Mouse (Mus musculus): ENCODE measurements around the gene Iqcj. TPM values are rescaled to one million over a fixed set of nuclear protein-coding genes. Genes with fewer than 3 reads are reported as not detected.

The Iqcj gene
- polyA plus RNA-seq, 1 experiment from 2014 or later = 0.41 TPM

DNA sequence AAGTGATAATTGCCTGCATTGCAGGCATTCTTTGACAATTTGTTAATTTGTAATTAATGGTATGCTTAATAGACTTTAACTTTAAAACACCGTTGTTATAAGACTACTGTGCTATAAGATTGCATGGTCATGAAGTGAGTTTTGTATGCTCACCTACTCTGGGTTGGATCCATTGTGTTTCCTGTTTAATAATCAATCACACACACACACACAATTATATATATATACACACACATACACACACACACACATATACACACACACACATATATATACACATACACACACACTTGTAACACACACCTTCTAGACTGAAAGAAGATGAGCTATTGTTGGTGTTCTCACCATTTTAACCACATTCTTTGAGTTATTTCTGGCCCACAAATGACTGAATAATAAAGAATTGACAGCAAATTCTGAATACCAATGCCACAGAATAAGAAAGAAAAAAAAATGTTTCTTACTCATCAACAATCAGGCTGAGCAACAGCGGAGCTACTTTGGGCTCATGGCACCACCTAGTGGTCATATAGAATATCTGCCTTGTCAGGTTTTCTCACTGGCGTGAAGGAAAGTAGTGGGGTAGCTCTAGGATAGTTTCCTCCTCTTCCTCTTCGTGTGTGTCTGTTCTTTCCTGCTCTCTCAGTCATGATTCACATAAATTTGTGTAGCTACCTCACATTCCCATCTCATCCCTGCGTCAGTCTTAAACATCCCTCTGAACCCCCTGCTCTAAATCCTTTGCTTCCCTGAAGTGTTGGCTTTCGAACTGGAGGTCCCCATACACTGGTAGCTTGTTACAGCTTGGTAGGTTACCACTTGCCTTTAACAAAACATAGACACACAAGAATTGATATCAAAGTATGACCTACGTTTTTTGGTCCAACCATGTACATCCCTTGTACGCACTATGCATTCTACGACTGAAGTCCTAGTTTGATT lies 153.7 kb downstream of the Iqcj start:
- no peak overlapping the region for H3K9ac ChIP-seq
- no peaks in the 10 kb centered on the region for H3K9me3 ChIP-seq (replicated peaks)
- H3K4me1 ChIP-seq = 0 out of 2 replicates have a peak, but pooled peaks cover 7% of the 10 kb centered on the region
- H3K36me3 ChIP-seq (ENCODE audit: poor library complexity, severe bottlenecking) = no peaks in the 10 kb centered on the region
- H3K4me3 ChIP-seq = no peak overlapping the region
- no peak overlapping the region for H3K4me2 ChIP-seq
- 51% methylated on average over 9 of the region's 9 CpGs for WGBS
- no peak overlapping the region for H3K27ac ChIP-seq
- ATAC-seq = peak; percentile 82
- 0 out of 2 replicates have a peak, but pooled peaks cover 3% of the 10 kb centered on the region for H3K27me3 ChIP-seq

DNA sequence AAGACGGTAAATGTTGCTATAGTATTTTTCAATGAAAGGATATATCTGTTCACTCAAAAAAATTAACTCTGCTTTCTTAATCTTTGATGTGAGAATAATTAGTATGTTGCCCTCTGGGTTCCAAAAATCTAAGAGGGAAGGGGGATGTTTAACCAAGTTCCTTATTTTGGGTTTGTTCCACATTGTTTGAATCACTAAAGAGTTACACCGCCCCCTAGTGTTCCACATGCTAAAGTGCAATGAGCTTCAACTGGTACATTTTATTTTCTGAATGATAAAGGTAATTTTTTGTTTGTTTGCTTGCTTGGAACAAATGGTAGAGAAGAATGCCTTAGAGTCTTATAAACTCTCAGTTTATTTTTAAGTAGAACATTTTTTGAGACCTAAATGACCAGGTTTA lies 161.5 kb downstream of the Iqcj start:
- H3K4me3 ChIP-seq = no peak overlapping the region
- WGBS = 48% methylated on average over 2 of the region's 2 CpGs
- H3K36me3 ChIP-seq (ENCODE audit: poor library complexity, severe bottlenecking) = no peaks in the 10 kb centered on the region
- H3K27me3 ChIP-seq = peaks cover 12% of the 10 kb centered on the region
- H3K9me3 ChIP-seq (replicated peaks) = no peaks in the 10 kb centered on the region
- no peak overlapping the region for H3K9ac ChIP-seq
- H3K4me2 ChIP-seq = no peak overlapping the region
- H3K4me1 ChIP-seq = no peaks in the 10 kb centered on the region
- no peak for ATAC-seq
- H3K27ac ChIP-seq = no peak overlapping the region

DNA sequence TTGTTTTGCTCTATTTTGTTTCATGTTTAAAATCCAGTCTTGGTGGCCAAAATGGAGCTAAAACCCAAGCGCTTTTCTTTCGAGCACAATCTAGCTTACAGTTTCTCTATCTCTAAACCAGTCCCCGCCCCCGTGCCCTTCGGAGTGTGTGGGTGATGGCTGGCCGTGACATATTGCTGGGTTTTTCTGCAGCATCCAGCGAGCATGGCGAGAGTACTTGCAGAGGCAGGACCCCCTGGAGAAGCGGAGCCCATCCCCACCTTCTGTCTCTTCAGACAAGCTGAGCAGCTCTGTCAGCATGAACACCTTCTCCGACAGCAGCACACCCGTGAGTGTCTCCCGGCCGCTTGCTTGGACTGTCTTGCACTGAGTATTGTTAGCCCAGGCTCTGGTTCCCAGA lies 163.1 kb downstream of the Iqcj start:
- Histone ChIP-seq H3K36me3 (ENCODE audit: poor library complexity, severe bottlenecking) (no peaks in the 10 kb centered on the region), H3K9ac (no peak overlapping the region), H3K4me3 (no peak overlapping the region), H3K9me3 (replicated peaks) (no peaks in the 10 kb centered on the region), H3K27ac (no peak overlapping the region), H3K4me2 (no peak overlapping the region), H3K4me1 (no peaks in the 10 kb centered on the region), H3K27me3 (peaks cover 12% of the 10 kb centered on the region)
- ATAC-seq = no peak
- 68% methylated on average over 13 of the region's 13 CpGs for WGBS

DNA sequence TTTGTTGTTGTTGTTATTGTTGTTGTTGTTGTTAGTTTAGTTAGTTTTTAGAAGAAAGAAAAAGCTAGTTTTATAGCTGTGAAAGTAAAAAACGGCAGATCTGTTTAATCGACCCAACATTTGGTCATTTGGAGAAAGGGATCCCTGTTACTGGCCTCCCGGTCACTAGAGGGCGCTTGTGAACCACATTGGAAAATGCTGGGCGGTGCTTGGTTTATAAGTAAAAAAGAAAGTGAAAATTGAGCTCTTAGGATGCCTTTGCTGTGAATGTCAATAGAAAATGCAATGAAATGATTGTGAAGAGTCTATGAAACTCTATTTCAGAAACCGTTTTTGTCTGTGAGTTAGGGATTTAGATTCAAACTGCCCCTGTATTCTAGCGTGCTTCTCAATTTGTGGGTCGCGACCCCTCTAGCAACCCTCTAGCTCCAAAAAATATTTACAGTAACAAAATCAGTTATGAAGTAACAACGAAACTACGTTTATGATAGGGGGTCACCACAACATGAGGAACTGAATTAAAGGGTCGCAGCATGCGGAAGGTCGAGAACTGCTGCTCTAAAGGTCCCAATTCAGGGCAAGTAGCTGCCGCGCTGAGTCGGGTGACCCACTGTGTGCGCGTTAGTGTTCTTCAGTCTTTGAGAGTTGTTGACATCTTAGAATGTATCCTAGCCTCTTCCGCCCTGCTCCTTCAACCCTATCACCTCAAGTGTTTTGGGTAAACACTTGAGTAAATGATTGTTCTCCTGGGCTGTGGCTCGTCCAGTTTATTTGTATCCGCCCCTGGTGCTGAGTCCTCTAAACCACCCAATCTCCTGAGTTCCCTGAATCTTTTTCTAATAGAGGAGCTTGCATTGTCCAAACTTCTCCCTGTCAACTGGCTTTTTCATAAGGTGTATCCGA lies 164.6 kb downstream of the Iqcj start:
- 58% methylated on average over 23 of the region's 23 CpGs for WGBS
- no peaks in the 10 kb centered on the region for H3K36me3 ChIP-seq (ENCODE audit: poor library complexity, severe bottlenecking)
- H3K27me3 ChIP-seq = peaks cover 12% of the 10 kb centered on the region
- no peaks in the 10 kb centered on the region for H3K4me1 ChIP-seq
- H3K9me3 ChIP-seq (replicated peaks) = no peaks in the 10 kb centered on the region
- H3K27ac ChIP-seq = no peak overlapping the region
- no peak for ATAC-seq
- 0 out of 2 replicates have a peak overlapping the region, but pooled peaks have one; percentile 9 for H3K4me3 ChIP-seq
- peak overlapping the region; percentile 45 for H3K4me2 ChIP-seq
- H3K9ac ChIP-seq = no peak overlapping the region

DNA sequence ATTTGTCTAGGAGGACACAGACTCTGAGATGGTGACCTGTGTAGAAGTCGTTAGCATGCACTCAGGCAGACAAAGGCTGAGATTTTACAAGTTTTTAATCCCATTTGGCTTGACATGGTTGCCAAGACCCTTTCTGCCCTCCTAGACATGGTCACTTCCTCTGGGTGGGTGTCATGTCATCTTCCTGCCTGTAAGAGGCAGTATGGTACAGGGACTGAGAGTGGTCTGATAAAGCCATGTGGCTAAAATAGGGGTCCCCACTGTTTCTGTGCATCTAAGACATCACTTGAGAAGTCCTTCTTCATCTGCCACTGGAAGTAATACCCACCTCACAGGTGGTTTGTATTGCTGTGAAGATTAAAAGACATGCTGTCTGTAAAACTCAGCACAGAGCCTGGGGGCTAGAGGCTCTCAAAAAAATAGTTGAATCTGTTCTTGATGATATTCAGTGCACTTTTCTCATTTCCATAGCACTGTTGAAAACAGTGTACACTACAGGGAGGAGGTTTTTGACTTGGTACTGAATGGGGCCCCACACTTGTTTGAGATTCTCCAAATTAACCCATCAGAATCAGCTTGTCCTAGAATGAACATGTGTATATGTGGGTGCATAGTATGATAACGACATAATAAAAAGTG lies 167.3 kb downstream of the Iqcj start:
- Histone ChIP-seq H3K27me3 (peaks cover 12% of the 10 kb centered on the region), H3K36me3 (ENCODE audit: poor library complexity, severe bottlenecking) (no peaks in the 10 kb centered on the region), H3K9me3 (replicated peaks) (no peaks in the 10 kb centered on the region), H3K27ac (no peak overlapping the region), H3K4me1 (no peaks in the 10 kb centered on the region), H3K4me3 (no peak overlapping the region), H3K4me2 (no peak overlapping the region), H3K9ac (no peak overlapping the region)
- ATAC-seq = peak; percentile 72
- WGBS = 37% methylated on average over 2 of the region's 2 CpGs

DNA sequence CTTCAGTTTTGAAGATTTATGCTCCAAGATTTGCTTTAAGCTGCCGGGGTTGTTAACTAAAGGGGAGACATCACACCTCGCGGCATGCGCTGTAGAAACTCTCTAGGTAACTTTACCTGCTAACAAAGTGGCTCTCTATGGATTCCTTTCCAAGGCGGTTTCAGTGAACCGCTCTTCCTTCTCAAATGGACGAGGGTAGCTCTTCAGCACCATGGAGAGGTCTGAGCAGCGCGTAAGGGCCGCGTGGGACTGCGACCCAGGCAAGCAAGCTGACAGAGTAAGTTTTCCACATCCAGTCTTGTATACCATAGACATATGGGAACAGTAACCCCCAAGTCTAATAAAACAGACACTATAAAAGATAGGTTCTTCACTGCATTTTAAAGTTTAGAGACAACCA lies 172.7 kb downstream of the Iqcj start, which contains the start of gene Schip1:
Gene Schip1 (plus strand): TSS at position 72 of the 400 bp plus-strand sequence.
- Histone ChIP-seq H3K27me3 (peaks cover 11% of the 10 kb centered on the region), H3K27ac (no peak within 1 kb of the TSS), H3K9me3 (replicated peaks) (no peaks in the 10 kb centered on the region), H3K4me1 (no peaks in the 10 kb centered on the region), H3K9ac (no peak within 1 kb of the TSS), H3K4me3 (no peak within 1 kb of the TSS), H3K4me2 (no peak within 1 kb of the TSS), H3K36me3 (ENCODE audit: poor library complexity, severe bottlenecking) (no peaks in the 10 kb centered on the region)
- WGBS = 41% methylated on average over 12 of the region's 12 CpGs
- no peak for ATAC-seq

DNA sequence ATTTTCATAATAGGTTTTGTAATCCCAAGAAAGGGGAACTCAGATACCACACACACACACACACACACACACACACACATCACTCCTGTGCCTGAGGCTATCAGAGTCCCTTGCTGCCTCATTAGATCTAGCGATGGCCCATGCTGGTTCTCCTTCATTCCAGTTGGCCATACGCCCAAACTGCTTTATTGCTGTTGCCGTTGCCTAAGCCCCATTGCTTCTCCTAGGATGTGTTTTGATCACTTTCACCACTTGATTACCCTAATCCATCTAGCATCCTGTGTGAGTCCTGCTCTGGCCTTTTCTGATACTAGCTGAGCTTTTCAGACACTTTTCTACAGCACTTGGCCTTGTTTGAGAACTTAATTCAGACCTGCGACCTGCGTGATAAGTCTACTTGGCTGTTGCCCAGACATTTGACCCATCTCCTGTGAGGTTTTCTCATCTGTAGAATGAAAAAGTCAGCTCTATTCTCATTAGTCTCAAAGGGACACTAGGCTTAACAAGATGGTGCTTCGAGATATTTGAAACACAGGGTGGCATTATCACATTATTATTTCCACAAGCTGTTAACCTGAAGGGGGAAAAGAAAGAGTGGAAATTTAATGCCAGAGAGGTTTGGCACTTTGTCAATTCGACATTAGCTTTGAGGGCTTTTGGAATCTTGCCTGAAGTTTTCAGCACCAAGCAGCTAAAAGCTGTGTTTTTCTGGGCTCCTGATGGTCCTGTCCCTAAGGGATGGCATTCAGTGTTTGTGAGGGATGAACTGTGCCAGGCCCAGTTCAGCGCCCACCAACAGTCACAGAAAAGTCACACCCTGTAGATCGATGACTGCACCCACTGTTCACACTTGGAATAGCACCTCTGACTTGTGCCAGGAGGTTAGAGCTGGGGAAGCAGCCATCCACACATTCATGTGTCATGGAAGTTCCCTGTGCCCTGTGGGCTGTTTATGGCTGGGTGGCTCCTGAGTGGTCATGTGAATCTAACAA lies 179.7 kb downstream of the Iqcj start:
- Histone ChIP-seq H3K36me3 (ENCODE audit: poor library complexity, severe bottlenecking) (no peaks in the 10 kb centered on the region), H3K9me3 (replicated peaks) (no peaks in the 10 kb centered on the region), H3K4me1 (peaks cover 23% of the 10 kb centered on the region), H3K27me3 (peaks cover 22% of the 10 kb centered on the region), H3K9ac (no peak overlapping the region), H3K4me2 (peak overlapping the region; percentile 11; the same call in 1 of the 2 replicates), H3K4me3 (no peak overlapping the region), H3K27ac (peak overlapping the region; percentile 41)
- peak; percentile 91 for ATAC-seq
- 32% methylated on average over 9 of the region's 9 CpGs for WGBS

DNA sequence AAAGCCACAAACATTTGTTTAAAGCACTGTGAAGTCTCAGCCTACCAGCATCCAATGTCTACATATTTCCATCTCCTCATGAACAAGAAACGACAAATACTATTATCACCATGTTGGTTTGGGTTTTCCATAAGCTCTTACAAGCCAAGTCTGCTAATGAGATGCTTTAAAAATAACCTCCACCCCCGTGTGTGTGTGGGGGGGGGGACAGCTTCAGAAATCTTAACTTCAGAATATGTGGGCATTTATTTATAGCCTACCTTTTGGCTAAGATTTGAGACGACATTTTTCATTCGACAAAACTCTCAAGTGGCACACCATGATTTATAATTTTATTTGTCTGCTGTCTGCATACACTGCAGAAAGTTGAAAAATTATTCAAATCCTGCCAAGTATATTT lies 185.4 kb downstream of the Iqcj start:
- WGBS = 80% methylated on average over 4 of the region's 4 CpGs
- H3K4me3 ChIP-seq = no peak overlapping the region
- no peaks in the 10 kb centered on the region for H3K36me3 ChIP-seq (ENCODE audit: poor library complexity, severe bottlenecking)
- peaks cover 7% of the 10 kb centered on the region; the same call in 1 of the 2 replicates for H3K27me3 ChIP-seq
- H3K27ac ChIP-seq = no peak overlapping the region
- ATAC-seq = no peak
- no peak overlapping the region for H3K4me2 ChIP-seq
- H3K9me3 ChIP-seq (replicated peaks) = no peaks in the 10 kb centered on the region
- peaks cover 3% of the 10 kb centered on the region for H3K4me1 ChIP-seq
- no peak overlapping the region for H3K9ac ChIP-seq

DNA sequence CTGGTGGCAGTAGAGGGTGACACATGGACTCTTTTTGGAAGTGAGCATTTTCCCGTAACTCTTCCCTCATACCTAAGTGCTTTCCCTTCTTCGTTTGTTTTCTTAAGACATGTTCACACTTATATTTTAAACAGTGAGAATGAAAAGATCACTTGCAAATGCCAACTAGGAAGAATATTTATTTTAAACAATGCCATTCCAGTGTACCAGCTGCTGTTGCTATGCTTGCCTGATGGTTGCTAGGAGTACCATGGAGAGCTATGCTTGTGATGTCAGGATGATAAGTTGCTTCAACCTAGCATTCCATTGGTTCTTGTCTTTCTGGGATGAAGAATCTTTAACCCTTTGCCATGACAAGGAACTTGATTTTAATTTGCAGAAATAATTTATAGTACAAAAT lies 193.0 kb downstream of the Iqcj start:
- ATAC-seq = no peak
- Histone ChIP-seq H3K36me3 (ENCODE audit: poor library complexity, severe bottlenecking) (no peaks in the 10 kb centered on the region), H3K4me1 (no peaks in the 10 kb centered on the region), H3K4me3 (no peak overlapping the region), H3K9ac (no peak overlapping the region), H3K9me3 (replicated peaks) (no peaks in the 10 kb centered on the region), H3K27me3 (peaks cover 9% of the 10 kb centered on the region; the same call in 1 of the 2 replicates), H3K27ac (no peak overlapping the region), H3K4me2 (no peak overlapping the region)
- 91% methylated on average over 2 of the region's 2 CpGs for WGBS

DNA sequence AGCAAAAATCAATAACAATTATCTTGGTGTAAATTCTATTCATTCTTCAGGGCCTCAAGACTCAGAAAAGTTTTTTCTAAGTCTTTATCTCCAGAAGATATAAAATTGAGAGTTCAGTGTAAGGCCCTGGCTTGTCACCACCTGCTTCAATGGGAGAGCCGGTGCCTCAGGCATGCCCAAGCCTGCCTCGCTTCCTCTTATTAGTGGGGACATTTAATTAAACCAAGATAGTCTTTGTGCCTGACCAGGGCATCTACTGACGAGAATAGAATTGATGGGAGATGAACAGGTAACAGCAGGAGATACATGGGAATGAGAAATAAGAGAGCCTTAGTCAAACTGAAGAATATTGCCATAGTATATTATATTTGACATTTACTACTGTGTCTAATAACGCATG lies 200.1 kb downstream of the Iqcj start:
- H3K4me3 ChIP-seq = no peak overlapping the region
- H3K4me1 ChIP-seq = 0 out of 2 replicates have a peak, but pooled peaks cover 5% of the 10 kb centered on the region
- WGBS = 72% methylated on average over 4 of the region's 4 CpGs
- H3K4me2 ChIP-seq = no peak overlapping the region
- ATAC-seq = no peak
- no peaks in the 10 kb centered on the region for H3K36me3 ChIP-seq (ENCODE audit: poor library complexity, severe bottlenecking)
- peaks cover 19% of the 10 kb centered on the region for H3K27me3 ChIP-seq
- no peaks in the 10 kb centered on the region for H3K9me3 ChIP-seq (replicated peaks)
- H3K27ac ChIP-seq = no peak overlapping the region
- H3K9ac ChIP-seq = no peak overlapping the region
